Mouse (Mus musculus) A20 (cell line): Measurements from ENCODE around the gene Fam20c.

ENCODE experiments used
- DNase-seq: peaks from one replicate; pipeline ENCODE4 v3.0.0-alpha.2; 2011; ENCODE audit warnings: low read depth, low spot score

Fam20c gene

GRCm38 (mm10) chr5:138804286-138804685 is 50.0 kb downstream of the Fam20c start:
- no peak for DNase-seq

GRCm38 (mm10) chr5:138809767-138810166 is 55.5 kb downstream of the Fam20c start:
- DNase-seq = no peak

- no peak for DNase-seq
Measured at GRCm38 (mm10) chr5:138819780-138820179, 65.5 kb downstream of the Fam20c start, which contains the start of gene Gm5294. TSS of gene Gm5294 (plus strand) at chr5:138820080.

GRCm38 (mm10) chr5:138820717-138821332 is 66.5 kb downstream of the Fam20c start:
- DNase-seq = no peak

- no peak for DNase-seq
Measured at GRCm38 (mm10) chr5:138825090-138825489, 70.8 kb downstream of the Fam20c start.

GRCm38 (mm10) chr5:138833406-138833805 is 79.1 kb downstream of the Fam20c start:
- no peak for DNase-seq

- DNase-seq = no peak
Measured at GRCm38 (mm10) chr5:138834910-138835309, 80.6 kb downstream of the Fam20c start.

GRCm38 (mm10) chr5:138840981-138841380 is 86.7 kb downstream of the Fam20c start:
- DNase-seq = no peak

- no peak for DNase-seq
Measured at GRCm38 (mm10) chr5:138843168-138843824, 89.0 kb downstream of the Fam20c start.

- DNase-seq = no peak
Measured at GRCm38 (mm10) chr5:138846506-138846905, 92.2 kb downstream of the Fam20c start.

GRCm38 (mm10) chr5:138848102-138848501 is 93.8 kb downstream of the Fam20c start:
- peak; percentile 83 for DNase-seq

- peak; percentile 36 for DNase-seq
Measured at GRCm38 (mm10) chr5:138849682-138850461, 95.6 kb downstream of the Fam20c start.

- DNase-seq = no peak
Measured at GRCm38 (mm10) chr5:138850462-138850844, 96.1 kb downstream of the Fam20c start.

- DNase-seq = no peak
Measured at GRCm38 (mm10) chr5:138851296-138851780, 97.0 kb downstream of the Fam20c start.

GRCm38 (mm10) chr5:138852151-138852550 is 97.8 kb downstream of the Fam20c start:
- DNase-seq = peak; percentile 8

GRCm38 (mm10) chr5:138853349-138853748 is 99.0 kb downstream of the Fam20c start:
- DNase-seq = no peak

- DNase-seq = peak; percentile 69
Measured at GRCm38 (mm10) chr5:138857010-138857617, 102.8 kb downstream of the Fam20c start.

- DNase-seq = no peak
Measured at GRCm38 (mm10) chr5:138857811-138858251, 103.5 kb downstream of the Fam20c start.
